Mouse (Mus musculus) C2C12 (cell line): ENCODE measurements at regions not wholly inside any gene's neighbourhood (a gene's known extent, or its start where the extent isn't known, plus 50 kb on each side); places are given as distances from the start of the nearest gene placed in this dataset.

ENCODE experiments used
- CTCF ChIP-seq: IDR thresholded peaks from one replicate; pipeline ENCODE4 v1.5.1; 2011; ENCODE audit not compliant: control insufficient read depth, insufficient read depth, insufficient read length
- FOSL1 ChIP-seq: IDR thresholded peaks from one replicate; pipeline ENCODE4 v1.8.0; 2011; ENCODE audit warnings: mild to moderate bottlenecking, low read length; ENCODE audit not compliant: poor library complexity, insufficient read depth, severe bottlenecking
- MAX ChIP-seq: IDR thresholded peaks from one replicate; pipeline ENCODE4 v1.6.1; 2011; ENCODE audit warnings: mild to moderate bottlenecking, control low read depth
- MYOD1 ChIP-seq: IDR thresholded peaks from one replicate; pipeline ENCODE4 v1.6.1; 2011; ENCODE audit warnings: low read depth; ENCODE audit not compliant: control insufficient read depth, insufficient read length
- USF1 ChIP-seq: IDR thresholded peaks from one replicate; pipeline ENCODE4 v1.6.1; 2011; ENCODE audit warnings: low read depth, mild to moderate bottlenecking, control low read depth, moderate library complexity

DNA sequence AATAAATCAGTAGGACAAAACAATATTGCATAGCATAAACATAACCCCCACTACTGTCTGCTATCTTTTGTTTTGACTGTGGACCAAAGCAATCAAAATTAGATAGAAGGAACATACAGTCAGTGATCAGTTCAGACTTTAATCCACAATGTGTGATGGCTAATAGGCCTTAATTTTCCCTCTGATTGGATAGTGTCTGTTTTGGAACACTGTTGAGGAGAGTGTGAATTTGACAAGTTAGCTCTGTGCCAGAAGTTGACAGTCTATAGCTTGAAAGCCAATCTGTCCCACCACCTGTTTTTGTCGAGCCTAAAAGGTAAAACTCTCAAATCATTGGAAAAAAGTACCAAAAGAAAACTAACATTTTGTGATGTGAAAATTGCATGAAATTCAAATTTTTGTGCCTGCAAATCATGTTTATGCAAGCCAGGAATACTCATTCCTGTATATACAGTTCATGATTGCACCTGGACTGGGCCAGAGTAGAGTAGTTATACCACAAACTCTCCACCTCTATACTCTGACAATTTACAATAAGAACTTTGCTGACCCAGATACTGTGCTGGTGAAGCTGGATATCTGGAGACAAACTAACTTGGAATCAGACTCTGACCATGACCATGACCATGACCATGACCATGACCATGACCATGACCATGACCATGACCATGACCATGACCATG lies 50.1 kb upstream of the Ptprz1 start:
- TF ChIP-seq CTCF (no peak), USF1 (no peak), MAX (no peak), FOSL1 (no peak), MYOD1 (no peak)
